ENCODE assay signal across 27 mouse cellular contexts in genomic region chr15:83107814-83108213, GRCm38 (mm10). TPM values are rescaled to one million over a fixed set of nuclear protein-coding genes. Genes with fewer than 3 reads are reported as not detected.
A peak's percentile ranks its signal among the peaks of the same experiment; 100 is the strongest.
DNase-seq lines count a peak whose midpoint lies in the region; ATAC-seq lines count a peak whose summit lies in the region.
"Had no signal": no experiment of that assay in that cellular context is flagged by ENCODE, and none has a peak within 500 bp of the region (broad histone marks: within the 10 kb centered on the region; RNA-seq: fewer than 3 reads in every experiment).

No protein-coding gene starts in this region.

- peaks cover 6% of the 10 kb centered on the region; the same call in 1 of the 2 replicates for H3K36me3 ChIP-seq in hindbrain, embryonic 10.5 days
- no peaks in the 10 kb centered on the region for H3K36me3 ChIP-seq in hindbrain, embryonic 14.5 days (replicated peaks; ENCODE audit: control insufficient read depth, insufficient read depth)
- H3K36me3 ChIP-seq in midbrain, embryonic 10.5 days: no peaks in the 10 kb centered on the region
- no peaks in the 10 kb centered on the region for H3K36me3 ChIP-seq in midbrain, embryonic 13.5 days
- no peaks in the 10 kb centered on the region for H3K36me3 ChIP-seq in neural tube, embryonic 12.5 days
- no peaks in the 10 kb centered on the region for H3K36me3 ChIP-seq in neural tube, embryonic 15.5 days
- H3K36me3 ChIP-seq: forebrain, embryonic 12.5 days; hindbrain, embryonic 13.5 days had no signal

- no peaks in the 10 kb centered on the region for H3K9me3 ChIP-seq in hindbrain, embryonic 10.5 days
- H3K9me3 ChIP-seq in hindbrain, embryonic 14.5 days (ENCODE audit: control insufficient read depth, low read length): no peaks in the 10 kb centered on the region
- H3K9me3 ChIP-seq in midbrain, embryonic 10.5 days (replicated peaks): no peaks in the 10 kb centered on the region
- H3K9me3 ChIP-seq in midbrain, embryonic 13.5 days: no peaks in the 10 kb centered on the region
- no peaks in the 10 kb centered on the region for H3K9me3 ChIP-seq in neural tube, embryonic 12.5 days
- no peaks in the 10 kb centered on the region for H3K9me3 ChIP-seq in neural tube, embryonic 15.5 days (replicated peaks)
- H3K9me3 ChIP-seq: embryonic facial prominence, embryonic 12.5 days; embryonic facial prominence, embryonic 15.5 days; forebrain, embryonic 12.5 days; heart, embryonic 10.5 days; heart, embryonic 13.5 days; hindbrain, embryonic 13.5 days had no signal

- peak; percentile 39 for DNase-seq in embryo, embryonic 10 days (ENCODE audit: low spot score)
- no peak for DNase-seq in embryo, embryonic 11 days
- no peak for DNase-seq in hindbrain, embryonic 10.5 days (ENCODE audit: low spot score)
- DNase-seq in hindbrain, embryonic 14.5 days (ENCODE audit: low spot score): no peak
- no peak for DNase-seq in midbrain, embryonic 10.5 days (ENCODE audit: low spot score)
- DNase-seq: adrenal gland, adult 8-10 months; adrenal gland, postnatal 25 days; cerebellum, adult 11-12 months; cerebellum, adult 8-10 months; cerebellum, postnatal 10 days; cerebellum, postnatal 36 days; gastrocnemius, postnatal 10 days; gastrocnemius, postnatal 36 days; heart, adult 2 months; heart, postnatal 14 days; heart, postnatal 4 days had no signal

- peaks cover 3% of the 10 kb centered on the region; the same call in 1 of the 2 replicates for H3K27me3 ChIP-seq in hindbrain, embryonic 10.5 days (ENCODE audit: insufficient read depth, poor library complexity, severe bottlenecking)
- no peaks in the 10 kb centered on the region for H3K27me3 ChIP-seq in hindbrain, embryonic 14.5 days (ENCODE audit: control insufficient read depth, insufficient read depth, low read length)
- H3K27me3 ChIP-seq in midbrain, embryonic 10.5 days (ENCODE audit: low read depth, poor library complexity, severe bottlenecking): peaks cover 1% of the 10 kb centered on the region; the same call in 1 of the 2 replicates
- no peaks in the 10 kb centered on the region for H3K27me3 ChIP-seq in midbrain, embryonic 13.5 days
- H3K27me3 ChIP-seq in neural tube, embryonic 12.5 days (replicated peaks): no peaks in the 10 kb centered on the region
- 0 out of 2 replicates have a peak, but pooled peaks cover 4% of the 10 kb centered on the region for H3K27me3 ChIP-seq in neural tube, embryonic 15.5 days (replicated peaks)
- H3K27me3 ChIP-seq: embryonic facial prominence, embryonic 12.5 days; embryonic facial prominence, embryonic 15.5 days; forebrain, embryonic 12.5 days; heart, embryonic 13.5 days; hindbrain, embryonic 13.5 days had no signal

- H3K9ac ChIP-seq in hindbrain, embryonic 14.5 days: no peak overlapping the region
- H3K9ac ChIP-seq in midbrain, embryonic 13.5 days (replicated peaks): no peak overlapping the region; the same call in 1 of the 2 replicates
- no peak overlapping the region for H3K9ac ChIP-seq in neural tube, embryonic 12.5 days
- H3K9ac ChIP-seq in neural tube, embryonic 15.5 days (replicated peaks): no peak overlapping the region
- H3K9ac ChIP-seq: embryonic facial prominence, embryonic 12.5 days; embryonic facial prominence, embryonic 15.5 days; forebrain, embryonic 12.5 days; heart, embryonic 13.5 days; hindbrain, embryonic 13.5 days had no signal

- 38% methylated on average over 6 of the region's 6 CpGs for WGBS in hindbrain, embryonic 10.5 days
- WGBS in hindbrain, embryonic 14.5 days: 26% methylated on average over 6 of the region's 6 CpGs
- 27% methylated on average over 6 of the region's 6 CpGs for WGBS in midbrain, embryonic 10.5 days
- WGBS in midbrain, embryonic 13.5 days: 28% methylated on average over 6 of the region's 6 CpGs
- 14% methylated on average over 6 of the region's 6 CpGs for WGBS in neural tube, embryonic 12.5 days
- 26% methylated on average over 6 of the region's 6 CpGs for WGBS in neural tube, embryonic 15.5 days

- peaks cover 24% of the 10 kb centered on the region for H3K4me1 ChIP-seq in hindbrain, embryonic 10.5 days (replicated peaks)
- no peaks in the 10 kb centered on the region for H3K4me1 ChIP-seq in hindbrain, embryonic 14.5 days (replicated peaks; ENCODE audit: control insufficient read depth, insufficient read depth, low read length)
- peaks cover 42% of the 10 kb centered on the region for H3K4me1 ChIP-seq in midbrain, embryonic 10.5 days
- H3K4me1 ChIP-seq in midbrain, embryonic 13.5 days (replicated peaks): peaks cover 22% of the 10 kb centered on the region
- H3K4me1 ChIP-seq in neural tube, embryonic 12.5 days: peaks cover 14% of the 10 kb centered on the region
- peaks cover 10% of the 10 kb centered on the region for H3K4me1 ChIP-seq in neural tube, embryonic 15.5 days
- H3K4me1 ChIP-seq: embryonic facial prominence, embryonic 15.5 days had no signal

- no peak overlapping the region for H3K4me2 ChIP-seq in hindbrain, embryonic 14.5 days (replicated peaks)
- no peak overlapping the region for H3K4me2 ChIP-seq in midbrain, embryonic 13.5 days (replicated peaks)
- H3K4me2 ChIP-seq in neural tube, embryonic 12.5 days (replicated peaks): no peak overlapping the region
- H3K4me2 ChIP-seq in neural tube, embryonic 15.5 days: no peak overlapping the region
- H3K4me2 ChIP-seq: embryonic facial prominence, embryonic 12.5 days; embryonic facial prominence, embryonic 15.5 days; forebrain, embryonic 12.5 days; heart, embryonic 13.5 days; hindbrain, embryonic 13.5 days had no signal

- H3K4me3 ChIP-seq in hindbrain, embryonic 10.5 days: no peak overlapping the region
- H3K4me3 ChIP-seq in hindbrain, embryonic 14.5 days (replicated peaks; ENCODE audit: low read length): no peak overlapping the region
- no peak overlapping the region for H3K4me3 ChIP-seq in midbrain, embryonic 10.5 days
- no peak overlapping the region for H3K4me3 ChIP-seq in midbrain, embryonic 13.5 days (replicated peaks)
- H3K4me3 ChIP-seq in neural tube, embryonic 12.5 days: no peak overlapping the region
- H3K4me3 ChIP-seq in neural tube, embryonic 15.5 days (replicated peaks): no peak overlapping the region
- H3K4me3 ChIP-seq: embryonic facial prominence, embryonic 12.5 days; embryonic facial prominence, embryonic 15.5 days; forebrain, embryonic 12.5 days; heart, adult 2 months; heart, embryonic 10.5 days; heart, embryonic 13.5 days; hindbrain, embryonic 13.5 days had no signal

- no peak for ATAC-seq in hindbrain, embryonic 14.5 days (ENCODE audit: low FRiP score)
- ATAC-seq in midbrain, embryonic 13.5 days: no peak
- peak; percentile 29; the same call in 1 of the 2 replicates for ATAC-seq in neural tube, embryonic 12.5 days (ENCODE audit: low FRiP score, low read depth)
- no peak for ATAC-seq in neural tube, embryonic 15.5 days (ENCODE audit: low FRiP score)
- ATAC-seq: activated CD4-positive, CD25-positive, alpha-beta regulatory T cell, adult 4 months; forebrain, embryonic 16.5 days had no signal

- peak overlapping the region; percentile 30; the same call in 1 of the 2 replicates for H3K27ac ChIP-seq in hindbrain, embryonic 10.5 days
- no peak overlapping the region for H3K27ac ChIP-seq in hindbrain, embryonic 14.5 days
- peak overlapping the region; percentile 39 for H3K27ac ChIP-seq in midbrain, embryonic 10.5 days (replicated peaks)
- no peak overlapping the region for H3K27ac ChIP-seq in midbrain, embryonic 13.5 days
- no peak overlapping the region for H3K27ac ChIP-seq in neural tube, embryonic 12.5 days
- H3K27ac ChIP-seq in neural tube, embryonic 15.5 days (replicated peaks): no peak overlapping the region
- H3K27ac ChIP-seq: embryonic facial prominence, embryonic 12.5 days; embryonic facial prominence, embryonic 15.5 days; forebrain, embryonic 12.5 days; heart, adult 2 months; heart, embryonic 10.5 days; heart, embryonic 13.5 days; hindbrain, embryonic 13.5 days had no signal

RNA-seq across cellular contexts. Expression of gene Rrp7a, which starts 14.8 kb away (rescaled TPM):
- 85.3 and 85.4 TPM in 2 replicates for polyA plus RNA-seq in hindbrain, embryonic 10.5 days (2016; fragmentation: Nextera tagmentation; extraction: Ambion mirVana)
- 64.7 and 68.2 TPM in 2 replicates for polyA plus RNA-seq in hindbrain, embryonic 14.5 days (2014; fragmentation: Nextera tagmentation; extraction: Ambion mirVana)
- polyA plus RNA-seq in midbrain, embryonic 10.5 days (2016; fragmentation: Nextera tagmentation; extraction: Ambion mirVana): 88.1 and 91.4 TPM in 2 replicates
- polyA plus RNA-seq in midbrain, embryonic 13.5 days (2015; fragmentation: Nextera tagmentation; extraction: Ambion mirVana): 72.4 and 77.0 TPM in 2 replicates
- 57.5 and 61.1 TPM in 2 replicates for polyA plus RNA-seq in neural tube, embryonic 12.5 days (2016; fragmentation: Nextera tagmentation; extraction: Ambion mirVana)
- 77.4 and 81.1 TPM in 2 replicates for polyA plus RNA-seq in neural tube, embryonic 15.5 days (2015; fragmentation: Nextera tagmentation; extraction: Ambion mirVana)

RNA-seq across cellular contexts. Expression of gene Serhl, which starts 18.5 kb away (rescaled TPM):
- 57.1 and 58.9 TPM in 2 replicates for polyA plus RNA-seq in hindbrain, embryonic 10.5 days (2016; fragmentation: Nextera tagmentation; extraction: Ambion mirVana)
- 31.4 and 34.8 TPM in 2 replicates for polyA plus RNA-seq in hindbrain, embryonic 14.5 days (2014; fragmentation: Nextera tagmentation; extraction: Ambion mirVana)
- 54.2 and 56.0 TPM in 2 replicates for polyA plus RNA-seq in midbrain, embryonic 10.5 days (2016; fragmentation: Nextera tagmentation; extraction: Ambion mirVana)
- polyA plus RNA-seq in midbrain, embryonic 13.5 days (2015; fragmentation: Nextera tagmentation; extraction: Ambion mirVana): 27.2 and 30.6 TPM in 2 replicates
- polyA plus RNA-seq in neural tube, embryonic 12.5 days (2016; fragmentation: Nextera tagmentation; extraction: Ambion mirVana): 40.0 and 42.1 TPM in 2 replicates
- 30.9 and 42.9 TPM in 2 replicates for polyA plus RNA-seq in neural tube, embryonic 15.5 days (2015; fragmentation: Nextera tagmentation; extraction: Ambion mirVana)

RNA-seq across cellular contexts. Expression of gene Poldip3, which starts 41.4 kb away (rescaled TPM):
- polyA plus RNA-seq in hindbrain, embryonic 10.5 days (2016; fragmentation: Nextera tagmentation; extraction: Ambion mirVana): 180 and 190 TPM in 2 replicates
- polyA plus RNA-seq in hindbrain, embryonic 14.5 days (2014; fragmentation: Nextera tagmentation; extraction: Ambion mirVana): 143 and 145 TPM in 2 replicates
- polyA plus RNA-seq in midbrain, embryonic 10.5 days (2016; fragmentation: Nextera tagmentation; extraction: Ambion mirVana): 189 and 190 TPM in 2 replicates
- 166 and 169 TPM in 2 replicates for polyA plus RNA-seq in midbrain, embryonic 13.5 days (2015; fragmentation: Nextera tagmentation; extraction: Ambion mirVana)
- 160 and 168 TPM in 2 replicates for polyA plus RNA-seq in neural tube, embryonic 12.5 days (2016; fragmentation: Nextera tagmentation; extraction: Ambion mirVana)
- 127 and 134 TPM in 2 replicates for polyA plus RNA-seq in neural tube, embryonic 15.5 days (2015; fragmentation: Nextera tagmentation; extraction: Ambion mirVana)

Comparison
In these comparisons a context has a peak if more than half of its experiments do, and no peak if none do; other contexts are left out.
1. H3K27ac ChIP-seq: peak in hindbrain, embryonic 10.5 days (single experiment) and midbrain, embryonic 10.5 days (single experiment); none in hindbrain, embryonic 14.5 days (single experiment), midbrain, embryonic 13.5 days (single experiment), neural tube, embryonic 12.5 days (single experiment) and neural tube, embryonic 15.5 days (single experiment).